Mouse (Mus musculus): Measurements from ENCODE around the gene Fbxl7.

Gene Fbxl7

DNA sequence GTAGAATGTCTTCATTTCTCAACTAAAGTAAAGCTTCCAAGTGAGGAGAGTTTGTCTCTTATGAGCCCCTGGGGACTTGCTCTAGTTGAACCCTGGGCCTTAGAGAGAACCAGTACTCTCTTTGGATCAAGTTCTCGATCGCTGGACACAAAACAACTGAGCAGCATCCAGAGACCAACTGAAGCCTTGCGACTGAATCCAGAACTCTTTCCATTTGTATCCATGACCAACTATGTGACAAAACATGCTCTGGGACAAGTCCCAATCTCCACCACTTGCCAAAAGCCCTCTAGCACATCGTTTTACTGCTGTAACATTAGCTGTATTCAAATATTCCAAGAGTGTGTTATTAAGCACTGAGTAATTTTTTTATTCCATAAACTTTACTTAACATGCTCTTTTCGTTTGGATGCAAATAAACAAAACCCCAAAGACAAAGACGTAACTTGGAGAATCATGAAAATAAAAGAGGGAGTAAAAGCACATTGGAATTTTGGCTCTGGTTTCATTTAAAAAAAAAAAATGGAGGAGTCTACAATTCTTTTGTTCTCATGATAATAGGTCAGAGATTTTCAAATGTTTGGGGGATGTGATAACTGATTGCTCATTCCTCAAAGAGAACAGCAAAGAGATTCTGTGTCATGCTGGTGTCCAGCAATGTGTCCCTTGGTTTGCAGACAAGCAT, 192.1 kb downstream of the Fbxl7 start:
- DNase-seq (ENCODE audit: extremely low read depth, insufficient read length, low spot score) = no peak

DNA sequence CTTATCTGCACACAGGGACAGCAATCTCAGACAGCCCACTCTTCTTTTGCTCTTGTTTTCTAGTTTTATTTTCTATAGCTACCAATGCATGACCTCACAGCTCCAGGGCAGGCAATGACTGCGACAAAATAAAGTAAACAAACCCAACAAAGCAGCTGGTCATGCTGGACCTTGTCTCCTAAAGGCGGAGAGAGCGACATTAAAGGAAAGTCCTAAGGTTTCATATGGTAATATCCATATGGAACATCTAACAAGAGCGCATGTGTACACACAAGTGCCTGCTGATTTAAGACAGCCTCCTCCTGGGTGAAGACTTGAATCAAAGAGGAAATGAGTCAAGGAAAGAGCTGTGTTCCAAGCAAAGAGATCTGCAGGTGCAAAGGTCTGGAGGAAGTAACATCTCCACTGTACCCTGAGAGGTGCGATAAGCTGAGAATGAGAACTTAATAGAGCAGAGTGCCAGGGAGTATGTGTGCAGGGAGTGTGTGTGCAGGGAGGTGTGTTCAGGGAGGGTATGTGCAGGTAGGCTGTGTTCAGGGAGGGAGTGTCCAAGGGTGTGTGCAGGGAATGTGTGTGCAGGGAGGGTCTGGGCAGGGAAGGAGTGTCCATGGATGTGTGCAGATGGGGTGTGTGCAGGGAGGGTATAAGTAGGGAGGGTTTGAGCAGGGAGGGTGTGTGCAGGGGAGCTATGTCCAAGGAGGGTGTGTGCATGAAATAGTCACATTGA, 193.3 kb downstream of the Fbxl7 start:
- no peak for DNase-seq (ENCODE audit: extremely low read depth, insufficient read length, low spot score)

DNA sequence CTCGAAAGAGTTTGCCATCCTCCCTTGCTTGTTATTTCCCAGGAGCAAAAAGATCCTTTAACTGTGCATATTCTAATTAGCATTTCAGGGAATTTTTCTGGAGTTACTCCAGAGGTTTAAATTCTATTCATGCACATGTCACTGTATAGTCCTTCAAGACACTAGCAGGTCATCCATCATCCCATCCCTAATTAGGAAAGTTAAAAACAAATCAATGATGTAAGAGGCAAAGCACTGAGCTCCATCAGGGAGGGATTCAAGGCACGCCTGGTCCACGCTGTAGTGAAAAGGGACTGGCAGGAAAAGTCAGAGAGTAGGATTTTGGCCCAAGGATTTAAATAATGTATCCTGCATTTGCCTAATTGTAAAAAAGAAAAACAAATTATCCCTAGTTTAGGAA, 202.3 kb downstream of the Fbxl7 start:
- DNase-seq (ENCODE audit: extremely low read depth, insufficient read length, low spot score) = no peak

DNA sequence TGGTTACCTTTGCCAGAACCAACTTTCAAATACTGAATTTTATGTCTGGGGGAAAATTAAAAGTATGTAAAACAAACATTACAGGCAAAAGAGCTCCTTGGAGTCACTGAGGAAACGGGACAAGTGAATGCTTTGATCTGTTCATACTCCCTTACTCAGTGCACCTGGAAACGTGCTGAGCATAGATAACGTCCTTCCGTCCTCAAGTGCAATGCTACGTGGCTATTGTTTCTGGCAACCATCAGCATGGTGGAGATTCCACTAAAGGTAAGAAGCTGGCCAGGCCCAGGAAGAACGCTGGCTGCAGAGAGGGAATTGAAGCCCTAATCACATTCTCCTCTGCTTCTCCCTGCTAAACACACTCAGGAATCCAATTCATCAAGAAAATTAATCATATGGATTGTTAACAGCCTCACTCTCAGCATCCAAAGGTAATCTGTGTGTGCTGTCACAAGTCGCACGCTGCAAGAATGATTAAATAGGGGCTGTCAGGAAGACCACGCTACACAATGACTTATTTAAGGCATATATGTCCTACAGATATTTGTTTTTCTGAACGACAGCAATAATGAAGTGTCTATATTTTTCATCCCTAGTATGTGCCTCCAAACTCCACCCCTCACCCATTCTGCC, 206.8 kb downstream of the Fbxl7 start:
- no peak for DNase-seq (ENCODE audit: extremely low read depth, insufficient read length, low spot score)

DNA sequence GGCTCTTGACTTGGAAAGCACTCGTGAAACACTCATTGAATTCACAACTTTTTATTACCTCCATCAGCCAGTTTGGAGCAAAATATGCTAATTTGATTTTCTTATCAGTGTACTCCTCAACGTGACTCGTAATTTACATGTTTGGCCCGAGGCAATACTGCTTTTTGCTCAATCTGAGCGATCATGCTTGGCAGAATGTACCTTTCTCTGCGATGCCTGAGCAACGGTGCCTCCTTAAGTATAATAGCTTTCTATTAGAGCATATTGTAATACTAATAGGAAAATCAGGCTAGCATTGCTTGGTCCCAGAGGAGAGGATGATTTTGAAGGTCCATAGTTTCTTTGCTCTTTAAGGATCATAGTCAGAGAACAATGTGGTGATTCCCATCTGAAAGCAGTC, 207.7 kb downstream of the Fbxl7 start:
- no peak for DNase-seq (ENCODE audit: extremely low read depth, insufficient read length, low spot score)

DNA sequence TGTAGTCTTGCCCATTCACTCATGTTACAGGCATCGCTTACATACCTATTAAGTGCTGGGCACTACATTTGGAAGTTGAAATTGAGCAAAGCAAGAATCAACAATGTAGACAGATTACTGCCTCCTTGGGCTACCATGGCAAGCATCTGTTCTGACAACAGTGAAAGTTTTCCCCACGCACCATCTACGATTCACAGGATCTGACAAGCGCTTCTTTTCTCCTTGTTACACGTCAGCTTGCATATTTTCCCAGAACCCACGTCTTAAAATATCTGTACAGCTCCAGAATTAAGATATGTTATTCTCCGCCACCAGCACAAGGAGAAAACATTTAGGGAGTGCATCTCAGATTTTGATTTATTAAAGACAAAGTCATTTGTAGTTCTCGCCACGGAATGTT, 213.1 kb downstream of the Fbxl7 start:
- DNase-seq (ENCODE audit: extremely low read depth, insufficient read length, low spot score) = no peak

DNA sequence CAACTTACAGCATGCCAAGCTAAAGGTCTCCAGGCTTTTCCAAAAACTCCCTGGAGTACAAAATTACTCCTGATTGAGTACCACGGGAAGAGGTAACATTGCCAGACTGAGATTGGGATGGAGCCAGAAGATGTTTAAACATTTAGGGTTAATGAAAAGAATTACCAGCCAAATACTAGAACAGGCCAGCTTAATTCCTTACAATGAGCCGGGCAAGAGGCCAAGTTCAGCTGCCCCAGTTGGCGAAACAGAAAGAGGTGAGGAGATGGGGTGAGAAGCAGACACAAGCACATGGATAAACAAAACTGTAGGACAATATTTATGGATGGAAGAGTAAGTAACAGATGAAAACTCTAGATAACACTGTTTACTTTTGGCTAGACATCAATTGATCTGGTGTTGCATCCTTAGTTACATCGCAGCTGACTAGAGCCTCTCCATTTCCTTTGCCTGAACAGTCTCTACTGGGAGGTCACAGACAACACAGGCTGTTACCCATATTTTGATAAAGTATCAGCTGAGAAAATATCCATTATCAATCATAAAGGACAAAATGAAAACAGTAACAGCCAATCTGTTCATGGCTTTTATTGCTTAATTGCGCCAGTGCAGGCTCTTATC, 222.0 kb downstream of the Fbxl7 start:
- DNase-seq (ENCODE audit: extremely low read depth, insufficient read length, low spot score) = no peak

DNA sequence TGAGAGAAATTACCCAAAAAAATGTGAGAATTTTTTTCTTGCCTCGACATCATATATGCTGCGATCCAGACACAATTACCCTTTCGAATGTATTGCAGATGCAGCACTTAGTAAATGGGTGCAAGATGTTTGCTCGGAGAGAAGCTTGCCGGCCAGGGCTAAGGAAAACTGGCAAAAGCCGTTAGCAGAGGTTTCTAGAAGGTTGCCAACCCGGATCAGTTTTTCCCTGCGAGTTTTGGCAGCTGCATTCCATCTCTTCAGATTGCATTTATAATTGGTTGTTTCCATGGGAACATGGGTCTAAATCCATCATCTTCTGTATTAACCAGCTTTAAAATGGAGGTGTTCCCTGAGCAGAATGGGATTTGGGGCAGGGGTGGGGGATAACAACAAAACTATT, 240.4 kb downstream of the Fbxl7 start:
- DNase-seq (ENCODE audit: extremely low read depth, insufficient read length, low spot score) = no peak

DNA sequence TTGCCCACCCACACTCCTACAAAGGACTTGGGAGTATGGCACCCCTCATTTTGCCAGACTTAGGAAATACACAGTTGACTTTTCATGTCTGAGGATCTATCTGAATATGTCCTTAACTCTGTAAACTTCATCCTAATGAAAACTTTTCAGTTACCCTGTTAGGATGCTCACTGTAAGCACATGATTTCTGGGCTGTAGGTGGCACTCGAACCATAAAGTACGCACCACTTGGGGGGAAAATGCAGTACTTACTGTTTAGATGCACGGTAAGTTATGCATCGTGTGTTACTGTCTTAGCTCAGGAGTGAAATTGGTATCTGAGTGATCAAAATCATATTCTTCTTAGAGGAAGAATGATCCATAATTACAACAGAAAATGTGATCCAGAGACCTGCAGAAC, 252.8 kb downstream of the Fbxl7 start:
- no peak for DNase-seq (ENCODE audit: extremely low read depth, insufficient read length, low spot score)

DNA sequence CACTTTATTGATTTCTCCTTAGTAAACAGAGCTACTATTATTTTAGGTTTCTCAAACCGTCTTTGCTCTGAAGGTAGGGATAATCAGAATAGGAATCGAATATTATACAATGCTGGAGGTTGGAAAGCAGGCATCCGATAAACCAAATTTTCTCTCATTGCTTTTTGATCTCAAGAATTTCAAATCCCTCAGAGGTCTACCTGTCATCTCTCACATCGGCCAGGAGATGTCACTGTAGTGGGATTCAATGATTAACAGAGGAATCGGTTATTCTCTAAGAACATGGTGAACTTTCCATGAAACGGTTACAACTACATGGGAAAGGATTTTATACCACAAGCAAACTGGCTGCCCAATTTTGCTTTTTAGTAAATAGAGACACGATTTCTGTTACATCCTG, 255.7 kb downstream of the Fbxl7 start:
- DNase-seq (ENCODE audit: extremely low read depth, insufficient read length, low spot score) = no peak

DNA sequence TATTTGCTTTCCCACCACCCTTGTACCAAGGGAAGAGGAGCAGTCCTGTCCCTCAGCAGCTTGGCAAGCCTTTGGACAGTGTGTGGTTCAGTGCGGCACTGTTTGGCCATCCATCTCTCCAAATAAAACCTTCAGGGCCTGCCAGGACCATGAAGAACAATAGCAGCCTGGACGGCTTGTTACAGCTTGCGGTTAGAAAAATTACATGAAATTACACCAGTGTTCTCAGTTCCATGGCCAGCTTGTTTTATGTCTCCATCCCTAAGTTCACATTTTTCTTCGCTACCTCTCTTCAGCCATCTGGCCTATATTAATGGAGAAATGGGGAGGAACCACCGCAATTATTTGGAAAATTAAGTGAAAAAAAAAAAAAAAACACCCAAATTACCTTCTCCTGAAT, 259.8 kb downstream of the Fbxl7 start:
- DNase-seq (ENCODE audit: extremely low read depth, insufficient read length, low spot score) = no peak

DNA sequence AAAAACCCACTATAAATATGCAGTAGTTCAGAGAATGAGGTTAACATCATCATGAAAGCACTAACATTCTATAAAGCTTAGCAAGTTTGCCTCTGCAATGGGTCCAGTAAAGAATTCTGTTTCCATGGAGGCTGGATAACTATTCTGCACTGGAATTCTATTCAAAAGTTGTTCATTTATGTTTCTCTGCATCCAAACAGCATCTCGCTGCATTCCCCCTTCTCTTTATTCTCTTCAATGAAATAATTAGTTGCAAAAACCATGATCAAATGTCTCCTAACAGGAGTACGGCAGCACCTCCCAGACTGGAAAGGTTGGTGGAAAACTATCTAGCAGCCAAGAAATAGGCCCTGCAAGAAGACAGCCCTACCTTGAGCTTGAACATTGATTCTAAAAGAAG, 267.2 kb downstream of the Fbxl7 start:
- no peak for DNase-seq (ENCODE audit: extremely low read depth, insufficient read length, low spot score)

DNA sequence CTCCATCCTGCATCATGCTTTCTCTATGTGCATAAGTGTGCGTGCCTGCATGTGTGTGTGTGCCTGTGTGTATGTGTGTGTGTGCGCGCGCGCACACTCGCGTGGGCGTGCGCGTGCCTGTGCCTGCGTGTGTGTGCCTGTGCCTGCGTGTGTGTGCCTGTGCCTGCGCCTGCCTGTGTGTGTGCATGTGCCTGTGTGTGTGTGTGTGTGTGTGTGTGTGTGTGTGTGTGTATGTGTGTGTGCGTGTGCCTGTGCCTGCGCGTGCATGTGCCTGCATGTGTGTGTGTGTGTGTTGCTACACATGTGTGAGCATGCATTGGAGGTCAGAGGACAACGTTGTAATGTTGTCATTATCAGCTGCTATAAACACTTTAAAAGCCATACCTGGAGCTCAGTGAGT, 272.1 kb downstream of the Fbxl7 start:
- DNase-seq (ENCODE audit: extremely low read depth, insufficient read length, low spot score) = no peak

DNA sequence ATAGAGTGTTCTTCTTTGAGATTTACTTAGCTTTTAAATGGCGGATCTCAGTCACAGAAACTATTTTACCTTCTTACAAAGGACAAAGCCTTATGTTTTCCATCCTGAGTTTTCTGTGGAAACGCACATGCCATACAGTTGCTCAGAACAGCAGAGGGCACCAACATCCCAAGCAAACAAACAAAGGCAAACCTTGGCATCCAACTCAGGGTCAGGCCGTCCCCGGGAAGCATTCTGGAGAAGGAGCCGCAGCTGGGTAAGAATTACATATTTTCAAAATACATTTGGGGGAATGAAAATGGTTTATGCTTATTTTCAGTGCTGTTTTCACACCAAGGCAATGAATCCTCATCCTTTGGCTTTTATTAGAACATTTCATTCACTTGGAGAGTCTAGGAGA, 275.1 kb downstream of the Fbxl7 start:
- no peak for DNase-seq (ENCODE audit: extremely low read depth, insufficient read length, low spot score)

DNA sequence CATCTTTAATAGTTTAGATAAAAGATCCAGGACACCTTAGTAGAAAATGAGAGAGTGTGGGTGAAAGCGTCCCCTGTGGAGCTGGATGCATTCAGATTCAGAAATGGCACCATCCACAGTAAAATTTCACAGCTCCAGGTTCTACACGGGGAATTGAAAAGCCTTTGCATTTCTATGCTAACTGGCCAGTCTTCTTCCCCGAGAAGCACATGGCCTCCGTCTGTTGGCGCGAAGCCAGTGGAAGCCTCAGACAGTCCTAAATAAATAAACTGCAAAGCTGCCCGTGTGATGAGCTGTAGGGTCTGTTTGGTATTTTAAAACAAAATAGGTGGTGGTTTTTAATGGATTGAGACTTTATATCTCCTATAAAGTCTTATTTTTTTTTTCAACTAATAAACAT, 276.2 kb downstream of the Fbxl7 start:
- no peak for DNase-seq (ENCODE audit: extremely low read depth, insufficient read length, low spot score)

DNA sequence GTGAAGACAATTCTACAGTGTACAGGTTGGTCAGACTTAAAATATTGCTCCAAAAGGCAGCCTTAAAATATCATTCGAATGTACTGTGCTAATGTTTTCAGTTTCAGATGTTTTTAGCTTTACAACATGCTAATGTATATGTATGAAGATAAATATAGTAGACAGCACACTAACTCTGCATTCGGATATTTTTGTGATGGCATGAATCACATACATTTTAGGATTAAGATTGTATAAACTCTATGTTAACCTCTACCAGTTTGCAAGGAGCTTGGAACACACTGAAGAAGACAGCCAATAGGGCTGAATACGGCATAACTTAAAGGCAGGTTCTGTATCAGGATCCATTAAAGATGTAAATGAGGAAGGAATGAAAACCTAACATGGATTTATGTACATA, 299.1 kb downstream of the Fbxl7 start:
- DNase-seq (ENCODE audit: extremely low read depth, insufficient read length, low spot score) = no peak

DNA sequence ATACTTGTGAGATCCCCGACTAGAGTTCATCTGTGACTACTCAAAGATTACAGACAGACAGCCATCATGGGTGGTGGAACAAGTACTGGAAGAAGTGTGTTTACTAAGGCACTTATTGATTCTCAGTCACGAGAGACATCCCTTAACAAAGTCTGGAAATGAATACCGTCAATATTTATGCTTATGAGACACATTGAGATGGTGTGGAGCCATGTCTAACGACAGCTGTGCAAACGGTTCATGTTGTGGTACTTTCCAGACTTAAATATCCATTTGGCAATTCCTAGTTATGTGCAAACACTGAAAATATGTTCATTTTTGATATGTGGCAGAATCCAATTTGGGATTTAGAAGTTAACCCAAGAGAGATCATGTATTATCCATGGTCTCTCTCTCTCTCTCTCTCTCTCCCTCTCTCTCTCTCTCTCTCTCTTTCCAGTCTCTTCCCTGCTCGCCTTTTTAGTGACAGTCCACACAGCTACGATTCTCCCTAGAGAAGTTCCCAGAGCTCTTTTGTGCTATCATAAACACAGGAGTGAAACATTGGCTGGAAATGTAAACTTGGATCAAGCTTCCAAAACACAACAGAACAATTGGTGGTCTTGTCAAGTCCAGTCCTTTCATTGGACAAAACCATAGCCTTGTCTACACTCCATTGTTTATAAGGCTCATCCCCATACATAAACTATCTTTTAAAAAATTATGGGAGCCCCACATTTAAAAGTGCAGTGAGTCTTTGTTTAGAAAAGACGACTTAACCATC, 315.3 kb downstream of the Fbxl7 start:
- no peak for DNase-seq (ENCODE audit: extremely low read depth, insufficient read length, low spot score)

DNA sequence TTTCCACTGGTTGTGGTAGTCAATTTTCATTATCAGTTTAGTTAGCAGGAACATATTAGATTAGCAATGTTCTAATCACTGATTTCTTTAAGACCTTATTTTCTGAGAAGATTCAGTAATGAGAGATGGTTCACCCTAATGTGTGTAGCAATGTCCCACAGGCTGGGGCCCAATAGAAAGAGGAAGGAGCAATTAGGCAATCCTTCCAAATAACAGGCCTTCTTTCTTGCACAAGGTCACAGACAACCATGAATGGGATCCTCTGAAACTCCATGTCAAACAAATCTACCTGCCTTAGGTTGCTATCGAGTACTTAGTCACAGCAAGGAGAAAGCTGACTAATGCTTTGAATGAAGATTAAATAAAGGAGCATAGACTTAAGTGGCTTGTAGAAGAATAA, 316.9 kb downstream of the Fbxl7 start:
- DNase-seq (ENCODE audit: extremely low read depth, insufficient read length, low spot score) = no peak

DNA sequence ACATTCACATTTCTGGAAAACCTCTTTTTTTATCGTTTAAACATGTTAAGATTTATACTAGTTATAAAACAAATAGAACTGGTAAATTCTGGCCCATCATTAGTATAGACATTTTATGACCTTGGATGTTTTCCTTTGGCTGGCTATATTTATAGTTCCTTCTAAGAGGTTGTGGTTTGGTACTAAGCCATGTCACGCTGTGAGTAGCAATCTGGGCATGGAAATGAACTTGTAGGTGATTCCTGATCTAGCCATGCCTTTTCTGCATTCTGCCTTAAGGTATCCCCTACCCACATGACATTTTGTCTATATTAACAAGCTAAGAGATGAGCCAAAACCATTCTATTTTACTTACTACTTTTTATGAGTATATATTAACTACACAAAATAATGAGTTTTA, 329.3 kb downstream of the Fbxl7 start:
- DNase-seq (ENCODE audit: extremely low read depth, insufficient read length, low spot score) = no peak

DNA sequence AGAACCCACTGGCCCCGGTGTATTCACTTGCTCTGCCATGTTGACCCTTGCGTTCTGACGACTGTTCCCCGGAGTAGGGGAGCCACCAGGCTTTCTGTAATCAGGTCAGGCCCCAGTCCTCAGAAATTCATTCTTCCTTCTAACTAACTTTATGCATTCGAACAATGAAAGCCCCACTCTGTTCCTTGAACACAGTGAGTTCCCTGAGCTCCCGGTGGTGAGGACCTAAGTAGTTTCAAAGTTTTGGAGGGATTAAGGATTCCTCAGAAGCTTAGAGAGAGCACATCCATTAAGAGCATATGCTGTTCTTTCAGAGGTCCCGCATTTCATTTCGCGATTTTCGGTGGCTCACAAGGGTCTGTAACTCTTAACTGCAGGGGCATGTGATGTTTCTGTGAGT, 341.8 kb downstream of the Fbxl7 start:
- no peak for DNase-seq (ENCODE audit: extremely low read depth, insufficient read length, low spot score)
